Mouse (Mus musculus) thymus, adult 2 months (tissue): ENCODE data around the gene Trim31.

Experiments
- CTCF ChIP-seq: fragments of 200-500 bp; IDR thresholded peaks from 2 replicates; pipeline ENCODE4 v1.5.1; 2012; ENCODE audit warnings: mild to moderate bottlenecking, control low read depth, low read length, moderate library complexity, borderline replicate concordance; ENCODE audit not compliant: control insufficient read depth, poor library complexity, insufficient read depth; ENCODE audit errors: extremely low read depth
- POLR2A ChIP-seq: fragments of 200-500 bp; IDR thresholded peaks from 2 replicates; pipeline ENCODE4 v1.6.1; 2012; ENCODE audit warnings: mild to moderate bottlenecking, low read length, control low read depth, moderate library complexity; ENCODE audit not compliant: control insufficient read depth, poor library complexity, insufficient read depth; ENCODE audit errors: extremely low read depth

GRCm38 (mm10) chr17:36952631-36953030, 54.7 kb downstream of the Trim31 start:
- TF ChIP-seq POLR2A (no peak), CTCF (no peak)
